In genomic region chr12:86858983-86859872, GRCm38 (mm10) we compare ENCODE assay signal across 8 mouse cellular contexts. TPM values are rescaled to one million over a fixed set of nuclear protein-coding genes. Genes with fewer than 3 reads are reported as not detected.
DNase-seq lines count a peak whose midpoint lies in the region; ATAC-seq and TF ChIP-seq lines count a peak whose summit lies in the region.

No protein-coding gene starts in this region.

- DNase-seq in adrenal gland, postnatal 14 days: peak; percentile 37
- DNase-seq in adrenal gland, postnatal 10 days: no peak
- DNase-seq in lung, adult 2 months: peak; percentile 34
- no peak for DNase-seq in lung, postnatal 14 days
- no peak for DNase-seq in layer of hippocampus, adult 18-20 months (ENCODE audit: low spot score in 2 of 2)

- no peak overlapping the region for H3K4me3 ChIP-seq in lung, adult 2 months (replicated peaks; ENCODE audit: extremely low read depth, low read depth, low read length)
- no peak overlapping the region for H3K4me3 ChIP-seq in intestine, embryonic 15.5 days (replicated peaks)
- no peak overlapping the region for H3K4me3 ChIP-seq in olfactory bulb, adult 2 months (ENCODE audit: insufficient read depth, low read depth, low read length)

- no peak overlapping the region for H3K4me2 ChIP-seq in intestine, embryonic 15.5 days (replicated peaks)

- no peak for TF ChIP-seq POLR2A in lung, adult 2 months (IDR thresholded peaks at IDR 0.05; ENCODE audit: borderline replicate concordance, extremely low read depth, low read depth, low read length)
- TF ChIP-seq POLR2A in olfactory bulb, adult 2 months (IDR thresholded peaks at IDR 0.05; ENCODE audit: insufficient read depth, low read depth, low read length): no peak

- peaks cover 13% of the 10 kb centered on the region for H3K4me1 ChIP-seq in lung, adult 2 months (ENCODE audit: control insufficient read depth, insufficient read depth, low read length)
- peaks cover 16% of the 10 kb centered on the region for H3K4me1 ChIP-seq in intestine, embryonic 15.5 days (replicated peaks)
- H3K4me1 ChIP-seq in olfactory bulb, adult 2 months (ENCODE audit: control insufficient read depth, insufficient read depth, low read length): peaks cover 42% of the 10 kb centered on the region

- H3K27me3 ChIP-seq in intestine, embryonic 15.5 days (replicated peaks): no peaks in the 10 kb centered on the region

- TF ChIP-seq CTCF in lung, adult 2 months (IDR thresholded peaks at IDR 0.05; ENCODE audit: insufficient read depth, low read length): no peak
- no peak for TF ChIP-seq CTCF in olfactory bulb, adult 2 months (IDR thresholded peaks at IDR 0.05; ENCODE audit: insufficient read depth, low read depth, low read length)

- WGBS in lung, adult 2 months: 67% methylated on average over 6 of the region's 6 CpGs
- WGBS in intestine, embryonic 15.5 days: 71% methylated on average over 6 of the region's 6 CpGs
- 49% methylated on average over 6 of the region's 6 CpGs for WGBS in olfactory bulb, adult 2 months

- no peak overlapping the region for H3K27ac ChIP-seq in intestine, embryonic 15.5 days
- peak overlapping the region; percentile 94 for H3K27ac ChIP-seq in olfactory bulb, adult 2 months (ENCODE audit: insufficient read depth, low read depth, low read length)

- no peaks in the 10 kb centered on the region for H3K36me3 ChIP-seq in intestine, embryonic 15.5 days

- no peaks in the 10 kb centered on the region for H3K9me3 ChIP-seq in intestine, embryonic 15.5 days

- no peak overlapping the region for H3K9ac ChIP-seq in intestine, embryonic 15.5 days

- peak; percentile 8; the same call in 1 of the 2 replicates for ATAC-seq in intestine, embryonic 15.5 days
- no peak for ATAC-seq in monocyte, adult 5-6 weeks (replicated peaks; ENCODE audit: insufficient number of reproducible peaks, low FRiP score, low TSS enrichment, poor library complexity, severe bottlenecking)

RNA-seq across cellular contexts. Expression of gene Irf2bpl, which starts 25.4 kb away (rescaled TPM):
- total RNA-seq in adrenal gland, postnatal 14 days (2021): 48.4 and 53.8 TPM in 2 replicates
- total RNA-seq in adrenal gland, postnatal 10 days (2021): 10 to 100 TPM; 39.7 to 53.2 TPM
- 50.0 and 79.4 TPM in 2 replicates for polyA plus RNA-seq in lung, adult 2 months (2012; rRNA removed)
- polyA plus RNA-seq in intestine, embryonic 15.5 days (2015; fragmentation: Nextera tagmentation; extraction: Ambion mirVana): 19.6 and 22.4 TPM in 2 replicates
- not detected in 2 replicates for polyA plus RNA-seq in olfactory bulb, adult 2 months (2012; ENCODE audit: insufficient read depth, insufficient read length, low replicate concordance, missing spikeins)
- 10 to 100 TPM; 76.4 to 76.9 TPM for total RNA-seq in layer of hippocampus, adult 18-20 months (2021)
- 15.1 to 32.7 TPM (median 18.2 TPM) in 3 replicates for total RNA-seq in monocyte, adult 5-6 weeks (2017)

Comparison
In these comparisons a context has a peak if more than half of its experiments do, and no peak if none do; other contexts are left out.
1. DNase-seq: peak in adrenal gland, postnatal 14 days (single experiment) and lung, adult 2 months (single experiment); none in adrenal gland, postnatal 10 days (single experiment), lung, postnatal 14 days (single experiment) and layer of hippocampus, adult 18-20 months (0 of 2).